Mouse (Mus musculus): ENCODE data around the gene Ptprn2.

DNA sequence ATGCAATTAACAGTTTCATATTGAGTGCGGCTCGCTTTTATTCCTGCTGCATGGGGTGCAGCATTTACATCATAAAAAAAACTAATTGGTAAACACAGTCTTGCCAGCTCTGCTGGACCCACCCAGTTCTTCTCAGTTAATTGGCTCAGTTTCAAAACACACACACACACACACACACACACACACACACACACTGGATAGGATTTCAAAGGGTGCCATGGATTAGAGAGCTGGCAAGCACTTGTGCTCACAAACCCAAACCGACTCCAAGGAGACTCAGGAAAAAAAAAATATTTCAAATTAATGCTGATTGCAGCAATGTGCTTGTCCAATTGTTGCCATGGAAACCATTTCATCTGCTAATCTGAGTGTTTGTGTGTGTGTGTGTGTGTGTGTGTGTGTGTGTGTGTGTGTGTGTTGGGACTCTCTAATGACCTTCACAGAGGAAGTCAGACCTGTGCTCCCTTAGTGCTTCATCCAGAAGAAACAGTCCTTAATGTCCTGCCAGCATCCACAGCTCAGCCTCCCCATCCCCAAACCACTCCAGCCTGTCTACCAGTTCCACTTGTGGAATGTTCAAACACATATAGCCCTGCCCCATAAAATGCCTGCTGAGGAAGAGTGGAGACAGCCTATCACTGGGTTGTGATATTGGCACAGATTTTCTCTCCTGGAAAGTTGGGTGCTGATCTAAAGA, 452.8 kb downstream of the Ptprn2 start:
- no peak for TF ChIP-seq CTCF (IDR thresholded peaks at IDR 0.05; ENCODE audit: low read depth)
- TF ChIP-seq EP300 (IDR thresholded peaks at IDR 0.05; ENCODE audit: low read depth) = no peak

All from liver, postnatal 0 days (tissue).